Mouse (Mus musculus): ENCODE data around the gene Nrxn3.

- TF ChIP-seq CTCF (IDR thresholded peaks at IDR 0.05; ENCODE audit: control insufficient read depth, insufficient read depth, insufficient replicate concordance, low read depth, low read length) (no peak), POLR2A (IDR thresholded peaks at IDR 0.05; ENCODE audit: control insufficient read depth, low read depth, low read length) (no peak)
Observed at GRCm38 (mm10) chr12:89262261-89262660, 539.6 kb downstream of the Nrxn3 start.
